Mouse (Mus musculus): ENCODE data around the gene Them5.
A peak's percentile ranks its signal among the peaks of the same experiment; 100 is the strongest.

Them5 gene

GRCm38 (mm10) chr3:94372641-94373040 is 30.7 kb downstream of the Them5 start, which contains the start of gene Rorc:
Rorc (plus strand) TSS chr3:94372794.
- peak; percentile 60 for DNase-seq

DNA sequence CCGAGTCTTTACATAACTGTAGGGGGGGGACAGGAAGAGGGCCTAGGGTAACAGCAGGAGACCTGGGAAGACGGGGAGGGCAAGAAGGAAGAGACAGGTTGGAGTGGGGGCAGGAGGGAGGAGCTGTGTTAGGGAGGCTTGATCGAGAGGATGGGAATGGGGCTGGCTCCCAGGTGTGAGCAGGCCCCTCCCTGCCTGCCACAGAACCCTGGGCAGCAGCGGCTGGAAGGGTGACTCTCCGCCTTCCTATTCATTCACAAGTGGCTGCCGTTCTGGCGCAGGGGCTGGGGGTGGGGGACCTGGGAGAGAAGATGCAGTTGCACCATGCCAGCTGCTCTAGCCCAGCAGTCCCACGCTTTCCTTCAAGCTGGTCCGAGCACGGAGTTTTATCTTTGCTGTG is 31.2 kb downstream of the Them5 start:
- DNase-seq, result peak; percentile 37

GRCm38 (mm10) chr3:94373597-94374011 is 31.7 kb downstream of the Them5 start:
- peak; percentile 60 for DNase-seq

DNA sequence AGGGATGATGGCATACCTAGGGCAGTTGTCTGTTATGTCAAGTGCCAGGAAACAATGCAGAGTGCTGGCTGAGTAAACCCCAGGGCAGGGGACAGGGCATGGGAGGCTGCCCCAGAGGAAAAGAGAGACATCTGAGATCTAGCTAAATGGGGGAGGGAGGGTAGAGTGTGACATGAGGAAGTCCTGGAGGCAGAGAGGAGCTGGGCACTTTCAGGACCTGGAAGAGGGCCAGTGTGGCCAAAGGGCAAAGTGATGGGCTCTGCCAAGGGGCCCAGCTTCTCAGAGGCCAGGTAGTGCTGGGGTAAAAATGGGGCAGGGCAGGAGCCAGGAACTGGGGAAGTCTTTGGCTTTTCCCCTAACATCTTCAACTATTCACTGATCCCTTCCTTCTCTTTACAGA is 32.7 kb downstream of the Them5 start:
- DNase-seq, result no peak

DNA sequence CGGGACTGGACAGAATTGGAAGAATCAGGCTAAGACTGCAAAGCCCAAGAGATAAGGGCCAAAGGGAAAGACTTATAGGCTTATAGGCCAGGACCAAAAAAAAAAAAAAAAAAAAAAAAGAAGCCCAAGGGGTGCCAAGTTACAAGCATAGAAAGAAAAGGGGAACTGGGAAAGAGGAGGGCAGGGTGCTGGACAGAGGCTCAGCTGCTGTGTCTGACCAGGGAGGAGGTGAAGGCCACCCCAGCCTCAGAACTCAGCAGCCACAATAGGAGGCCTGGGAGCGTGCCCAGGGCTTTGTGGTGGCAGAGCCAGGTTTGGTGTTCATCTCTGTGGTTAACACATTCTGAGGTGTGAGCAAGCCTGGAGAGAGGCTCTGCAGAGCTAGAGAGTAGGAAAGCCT is 33.2 kb downstream of the Them5 start:
- no peak for DNase-seq

GRCm38 (mm10) chr3:94375861-94376260 is 34.0 kb downstream of the Them5 start:
- no peak for DNase-seq

DNA sequence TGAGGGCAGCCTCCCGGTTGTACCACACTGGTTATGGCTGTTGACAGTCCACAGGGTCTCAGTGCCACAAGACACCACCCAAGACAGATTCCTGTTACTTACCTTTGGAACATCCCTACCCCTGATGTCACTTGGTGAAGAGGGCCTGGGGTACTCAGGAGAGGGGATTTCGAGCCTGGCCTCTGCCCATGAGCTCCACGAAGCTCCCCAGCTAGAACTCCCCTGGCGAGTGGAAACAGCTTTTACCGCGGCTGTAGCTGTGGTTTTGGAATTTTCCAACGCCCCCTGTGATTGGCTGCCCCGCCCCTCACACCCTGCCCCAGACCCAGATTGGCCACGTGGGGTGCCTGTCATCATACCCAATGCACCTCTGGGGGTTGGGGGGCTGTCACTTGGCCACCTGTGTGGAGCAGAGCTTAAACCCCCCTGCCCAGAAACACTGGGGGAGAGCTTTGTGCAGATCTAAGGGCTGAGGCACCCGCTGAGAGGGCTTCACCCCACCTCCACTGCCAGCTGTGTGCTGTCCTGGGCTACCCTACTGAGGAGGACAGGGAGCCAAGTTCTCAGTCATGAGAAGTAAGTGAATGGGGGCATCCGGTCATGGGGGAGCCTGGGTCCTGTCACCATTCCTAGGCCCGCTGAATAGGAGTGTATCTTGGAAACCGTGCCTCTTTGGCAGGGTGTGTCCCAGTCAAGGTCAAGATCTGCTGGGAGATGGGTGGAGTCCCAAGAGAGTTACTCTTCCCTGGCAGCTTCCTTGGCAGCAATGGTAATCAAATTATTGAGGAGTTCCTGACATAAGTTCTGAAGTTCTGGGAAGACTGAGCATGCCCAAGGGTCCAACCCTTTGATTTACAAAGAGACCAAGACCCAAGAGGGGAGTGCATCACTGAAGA is 35.4 kb downstream of the Them5 start:
- DNase-seq, result no peak

DNA sequence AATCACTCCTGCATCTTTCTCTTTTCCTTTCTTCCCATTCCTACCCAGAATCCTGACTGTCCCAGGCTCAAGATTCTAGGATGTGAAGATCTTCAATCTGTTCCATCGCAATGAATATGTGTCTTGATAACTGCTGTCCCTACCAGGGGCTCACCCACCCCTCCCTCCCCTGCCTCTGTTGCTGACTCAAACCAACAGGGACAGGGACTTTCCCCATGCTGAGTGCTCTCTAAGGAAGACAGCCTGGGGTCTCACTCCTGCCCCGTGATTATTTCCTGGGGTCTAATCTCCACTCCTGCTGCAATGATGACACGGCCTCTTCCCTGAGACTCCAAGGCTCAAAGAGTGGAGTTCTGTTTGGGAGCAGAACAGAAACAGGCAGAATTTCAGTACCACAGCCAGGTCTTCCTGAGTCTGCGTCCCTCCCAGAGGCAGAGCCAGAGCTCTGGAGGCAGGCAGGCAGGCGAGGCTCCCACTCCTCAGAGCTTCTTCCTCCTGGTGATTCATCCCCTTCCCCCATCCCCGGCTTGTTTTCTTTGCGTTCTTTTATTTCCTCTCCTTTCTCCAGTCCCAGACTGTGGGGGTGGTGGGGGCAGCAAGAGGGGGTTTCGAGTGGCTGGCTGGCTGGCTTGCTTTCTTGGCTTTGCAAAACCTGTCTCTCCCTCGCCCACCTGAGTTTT is 38.1 kb downstream of the Them5 start:
- DNase-seq, result no peak

DNA sequence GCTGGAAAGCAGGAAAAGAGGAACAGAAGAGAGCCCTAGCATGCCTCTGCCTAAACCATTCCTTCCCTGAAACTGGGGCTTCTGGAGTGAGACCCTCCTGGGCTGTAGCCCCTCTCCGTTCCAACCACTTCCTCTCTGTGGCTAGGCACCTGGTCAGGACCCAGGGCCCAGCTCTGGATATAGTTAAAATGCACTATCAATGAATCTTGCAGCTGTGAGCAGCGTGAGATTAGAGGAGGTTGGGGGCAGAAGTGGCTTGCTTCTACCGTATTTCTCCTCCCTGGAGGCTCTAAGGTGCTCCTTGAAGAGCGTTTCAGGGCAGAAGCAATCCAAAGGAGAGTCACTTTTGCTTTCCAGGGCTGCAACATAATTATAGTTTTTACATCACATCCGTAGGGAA is 40.4 kb downstream of the Them5 start:
- no peak for DNase-seq

DNA sequence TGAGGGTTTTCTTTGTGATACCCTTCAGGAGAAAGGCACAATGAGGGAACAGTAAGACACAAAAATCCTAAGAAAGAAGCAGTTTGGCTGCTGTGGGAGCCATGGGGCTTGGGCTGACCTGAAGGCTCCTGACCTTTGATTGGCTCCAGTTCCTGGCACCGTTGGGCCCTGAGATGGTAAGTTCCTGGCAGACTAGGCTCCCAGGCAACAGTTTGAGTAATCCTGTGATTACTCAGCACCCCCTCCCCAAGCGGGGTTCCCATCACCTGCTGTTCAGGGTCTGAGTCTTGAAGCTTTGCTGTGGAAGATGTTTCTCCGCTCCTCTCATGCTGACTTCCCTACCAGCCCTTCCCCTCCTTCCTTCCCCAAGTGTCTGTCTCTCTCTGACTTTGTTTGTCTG is 41.6 kb downstream of the Them5 start:
- DNase-seq, result no peak

GRCm38 (mm10) chr3:94386671-94387070 is 44.8 kb downstream of the Them5 start:
- DNase-seq, result no peak

- DNase-seq, result no peak
Measured at GRCm38 (mm10) chr3:94387391-94387790, 45.5 kb downstream of the Them5 start.

- DNase-seq, result no peak
Measured at GRCm38 (mm10) chr3:94388047-94388446, 46.1 kb downstream of the Them5 start.

GRCm38 (mm10) chr3:94389420-94389819 is 47.5 kb downstream of the Them5 start:
- no peak for DNase-seq

GRCm38 (mm10) chr3:94391001-94391400 is 49.1 kb downstream of the Them5 start:
- no peak for DNase-seq

DNA sequence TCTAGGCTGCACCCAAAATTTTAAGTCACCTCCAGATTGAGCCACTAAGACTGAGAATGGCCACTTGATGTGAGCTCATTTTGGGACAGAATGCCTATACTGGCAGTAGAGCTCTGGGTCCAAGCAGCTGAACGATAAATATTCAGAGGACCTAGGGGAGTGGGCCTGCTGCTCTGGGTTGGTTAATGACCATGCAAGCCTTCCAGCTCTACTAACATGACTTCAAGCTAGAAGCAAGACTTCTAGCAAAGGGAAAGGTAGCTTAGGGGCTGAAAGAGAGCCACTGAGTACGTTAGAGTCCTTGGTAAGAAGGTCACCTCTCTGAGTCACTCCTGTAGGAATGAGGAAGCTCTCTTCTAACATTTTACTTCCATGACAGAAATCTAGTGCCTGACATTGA is 50.2 kb downstream of the Them5 start:
- no peak for DNase-seq

DNA sequence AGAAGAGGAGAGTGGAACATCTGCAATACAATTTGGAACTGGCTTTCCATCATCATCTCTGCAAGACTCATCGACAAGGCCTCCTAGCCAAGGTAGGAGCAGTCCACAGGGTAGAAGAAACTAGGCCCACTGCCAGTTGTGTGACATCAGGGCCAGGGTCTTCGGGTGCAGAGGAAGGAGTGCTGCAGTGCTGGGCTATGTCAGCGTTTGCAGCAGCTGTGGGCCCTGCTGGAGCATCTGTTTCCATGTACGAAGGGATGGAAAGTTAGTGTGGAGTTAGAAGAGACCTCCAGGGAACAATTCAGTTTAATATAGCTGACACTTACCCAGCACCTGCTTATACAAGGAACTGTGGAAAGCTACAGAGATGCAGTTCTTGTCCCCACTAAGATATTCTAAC is 51.1 kb downstream of the Them5 start:
- no peak for DNase-seq

DNA sequence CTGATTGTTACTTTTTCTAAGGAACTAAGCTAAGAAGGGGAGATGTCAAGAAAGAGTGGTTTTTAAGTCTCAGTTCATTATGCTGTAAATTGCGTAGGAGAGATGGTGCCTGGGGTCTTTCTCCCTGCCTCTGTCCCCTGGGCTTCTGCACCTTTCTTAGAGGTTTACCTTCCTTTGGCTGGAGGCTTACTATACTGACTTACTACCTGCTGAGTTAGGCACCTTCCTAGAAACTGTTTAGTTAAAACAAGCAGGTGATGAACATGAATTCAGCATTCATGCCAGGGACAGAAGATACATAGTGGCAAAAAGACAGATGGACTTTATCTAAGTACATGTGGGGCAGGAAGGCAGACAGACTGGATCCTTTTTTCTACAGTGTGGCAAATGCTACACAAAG is 54.4 kb downstream of the Them5 start:
- DNase-seq, result no peak

- DNase-seq, result no peak
Measured at GRCm38 (mm10) chr3:94396851-94397250, 55.0 kb downstream of the Them5 start.

Data from cerebellum, adult 8-10 months (tissue).